ENCODE assay signal across 20 mouse cellular contexts in genomic region chrX:158808526-158809144, GRCm38 (mm10).
DNase-seq lines count a peak whose midpoint lies in the region; ATAC-seq and TF ChIP-seq lines count a peak whose summit lies in the region.
"Had no signal": no experiment of that assay in that cellular context is flagged by ENCODE, and none has a peak within 500 bp of the region (broad histone marks: within the 10 kb centered on the region; RNA-seq: fewer than 3 reads in every experiment).

No protein-coding gene starts in this region.

- H3K27ac ChIP-seq in midbrain, postnatal 0 days (ENCODE audit: low read depth, low read length): no peak overlapping the region
- H3K27ac ChIP-seq in midbrain, embryonic 14.5 days (replicated peaks; ENCODE audit: low read depth, low read length): no peak overlapping the region
- H3K27ac ChIP-seq: embryonic facial prominence, embryonic 12.5 days; forebrain, embryonic 15.5 days; heart, embryonic 10.5 days; hindbrain, embryonic 12.5 days; intestine, embryonic 15.5 days had no signal

- 82% methylated on average over 6 of the region's 6 CpGs for WGBS in midbrain, postnatal 0 days
- WGBS in midbrain, embryonic 14.5 days: 73% methylated on average over 6 of the region's 6 CpGs

- H3K4me2 ChIP-seq in midbrain, postnatal 0 days (ENCODE audit: low read depth, low read length, poor library complexity, severe bottlenecking): no peak overlapping the region
- H3K4me2 ChIP-seq in midbrain, embryonic 14.5 days (ENCODE audit: low read length): no peak overlapping the region
- H3K4me2 ChIP-seq: embryonic facial prominence, embryonic 12.5 days; forebrain, embryonic 15.5 days; hindbrain, embryonic 12.5 days; intestine, embryonic 15.5 days had no signal

- H3K4me3 ChIP-seq in midbrain, postnatal 0 days (ENCODE audit: low read depth, low read length): no peak overlapping the region
- H3K4me3 ChIP-seq in midbrain, embryonic 14.5 days (replicated peaks; ENCODE audit: low read depth, low read length): no peak overlapping the region
- H3K4me3 ChIP-seq: embryonic facial prominence, embryonic 12.5 days; forebrain, embryonic 15.5 days; heart, embryonic 10.5 days; hindbrain, embryonic 12.5 days; intestine, embryonic 15.5 days had no signal

- DNase-seq in midbrain, postnatal 0 days (ENCODE audit: low spot score): peak; percentile 1
- DNase-seq in midbrain, embryonic 14.5 days: no peak
- DNase-seq in cerebellum, adult 18-20 months: peak; percentile 80 to 84
- peak; percentile 92 for DNase-seq in cerebellum, adult 9-11 months
- DNase-seq in cerebellum, postnatal 36 days: peak; percentile 75 to 78
- DNase-seq in spleen, postnatal 36 days (ENCODE audit: low spot score in 2 of 2): no peak
- DNase-seq in gastrocnemius, postnatal 4 days (ENCODE audit: low spot score in 2 of 2): no peak
- DNase-seq: adrenal gland, adult 8-10 months; adrenal gland, postnatal 36 days; gastrocnemius, postnatal 14 days; heart, adult 11 months; heart, postnatal 10 days; heart, postnatal 4 days; kidney, adult 2 months had no signal

- H3K36me3 ChIP-seq in midbrain, postnatal 0 days (ENCODE audit: insufficient read depth, low read length): no peaks in the 10 kb centered on the region
- H3K36me3 ChIP-seq in midbrain, embryonic 14.5 days (ENCODE audit: control insufficient read depth, insufficient read depth, low read length): no peaks in the 10 kb centered on the region
- H3K36me3 ChIP-seq: embryonic facial prominence, embryonic 12.5 days; forebrain, embryonic 15.5 days; heart, embryonic 10.5 days; hindbrain, embryonic 12.5 days; intestine, embryonic 15.5 days had no signal

- no peak for ATAC-seq in midbrain, postnatal 0 days (ENCODE audit: low FRiP score)
- ATAC-seq in midbrain, embryonic 14.5 days (ENCODE audit: low FRiP score, low TSS enrichment): no peak
- no peak for ATAC-seq in megakaryocyte progenitor cell, adult 5-6 weeks (replicated peaks; ENCODE audit: poor library complexity)
- ATAC-seq: forebrain, embryonic 15.5 days; intestine, embryonic 15.5 days had no signal

- H3K27me3 ChIP-seq in midbrain, postnatal 0 days (ENCODE audit: insufficient read depth, low read length): no peaks in the 10 kb centered on the region
- H3K27me3 ChIP-seq in midbrain, embryonic 14.5 days (ENCODE audit: control insufficient read depth, insufficient read depth, low read length): no peaks in the 10 kb centered on the region
- H3K27me3 ChIP-seq: embryonic facial prominence, embryonic 12.5 days; forebrain, embryonic 15.5 days; hindbrain, embryonic 12.5 days; intestine, embryonic 15.5 days had no signal

- TF ChIP-seq CTCF in midbrain, postnatal 0 days (IDR thresholded peaks at IDR 0.05): no peak

- H3K9ac ChIP-seq in midbrain, postnatal 0 days (replicated peaks; ENCODE audit: low read length, poor library complexity, severe bottlenecking): no peak overlapping the region
- H3K9ac ChIP-seq in midbrain, embryonic 14.5 days (replicated peaks; ENCODE audit: low read length): no peak overlapping the region
- H3K9ac ChIP-seq: embryonic facial prominence, embryonic 12.5 days; forebrain, embryonic 15.5 days; hindbrain, embryonic 12.5 days; intestine, embryonic 15.5 days had no signal

- no peaks in the 10 kb centered on the region for H3K9me3 ChIP-seq in midbrain, postnatal 0 days (ENCODE audit: low read length)
- no peaks in the 10 kb centered on the region for H3K9me3 ChIP-seq in midbrain, embryonic 14.5 days (ENCODE audit: control insufficient read depth, low read length)
- H3K9me3 ChIP-seq: embryonic facial prominence, embryonic 12.5 days; forebrain, embryonic 15.5 days; heart, embryonic 10.5 days; hindbrain, embryonic 12.5 days; intestine, embryonic 15.5 days had no signal

- H3K4me1 ChIP-seq in midbrain, postnatal 0 days (ENCODE audit: insufficient read depth, low read length): no peaks in the 10 kb centered on the region
- H3K4me1 ChIP-seq in midbrain, embryonic 14.5 days (ENCODE audit: control insufficient read depth, insufficient read depth, low read length): no peaks in the 10 kb centered on the region
- H3K4me1 ChIP-seq: embryonic facial prominence, embryonic 12.5 days; forebrain, embryonic 15.5 days; heart, embryonic 10.5 days; hindbrain, embryonic 12.5 days; intestine, embryonic 15.5 days had no signal

Comparison
In these comparisons a context has a peak if more than half of its experiments do, and no peak if none do; other contexts are left out.
1. DNase-seq: peak in midbrain, postnatal 0 days (single experiment), cerebellum, adult 18-20 months (2 of 2), cerebellum, adult 9-11 months (single experiment) and cerebellum, postnatal 36 days (2 of 2); none in midbrain, embryonic 14.5 days (single experiment), spleen, postnatal 36 days (0 of 2) and gastrocnemius, postnatal 4 days (0 of 2).